Mouse (Mus musculus) liver, adult 2 months (tissue): Measurements from ENCODE around the gene Lrrc45.
"Not testable (repeated sequence)": the region's sequence is repeated elsewhere in the genome, so short reads cannot be mapped to it uniquely, and the experiment has no call there.

Experiments used
- CTCF ChIP-seq: fragments of 200-500 bp; IDR thresholded peaks from 2 replicates; pipeline ENCODE4 v1.5.1; 2011; ENCODE audit warnings: low read depth, low read length, control low read depth
- POLR2A ChIP-seq: fragments of 200-500 bp; IDR thresholded peaks from 2 replicates; pipeline ENCODE4 v1.6.1; 2011; ENCODE audit warnings: low read length, control low read depth; ENCODE audit not compliant: insufficient read depth; ENCODE audit errors: extremely low read depth

GRCm38 (mm10) chr11:120729432-120730050, 15.8 kb downstream of the Lrrc45 start:
- TF ChIP-seq POLR2A, CTCF: not testable (repeated sequence)
